Mouse (Mus musculus) small intestine, adult 2 months (tissue): ENCODE data around the gene Cln6.

Source experiments
- CTCF ChIP-seq: fragments of 200-500 bp; IDR thresholded peaks from 2 replicates; pipeline ENCODE4 v1.5.1; 2012; ENCODE audit warnings: low read depth, mild to moderate bottlenecking, control low read depth, inconsistent platforms, low read length, moderate library complexity, mixed read lengths; ENCODE audit not compliant: insufficient replicate concordance, insufficient read length; ENCODE audit errors: extremely low read depth
- POLR2A ChIP-seq: fragments of 200-500 bp; IDR thresholded peaks from 2 replicates; pipeline ENCODE4 v1.6.1; 2012; ENCODE audit warnings: low read depth, mild to moderate bottlenecking, control low read depth, inconsistent platforms, low read length, moderate library complexity

DNA sequence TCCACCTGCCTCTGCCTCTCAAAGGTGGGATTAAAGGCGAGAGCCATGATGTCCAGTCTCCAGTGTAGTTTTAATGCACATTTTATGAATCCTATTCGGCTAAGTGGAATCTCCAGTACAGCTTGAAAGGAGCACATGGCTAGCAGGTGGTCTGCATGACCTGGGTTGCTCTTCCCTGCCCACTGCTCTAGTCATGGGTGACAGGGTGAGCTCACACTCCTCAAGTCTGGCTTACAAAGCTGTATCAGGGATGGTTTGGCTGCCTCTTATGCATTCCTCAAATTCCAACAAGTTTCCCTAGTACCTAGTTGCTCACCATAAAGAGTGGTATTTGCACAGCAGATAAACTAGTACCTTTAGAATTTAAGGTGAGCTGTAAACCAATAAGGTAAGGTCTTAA is 39.2 kb downstream of the Cln6 start:
- TF ChIP-seq POLR2A, result no peak
- no peak for TF ChIP-seq CTCF
